Mouse (Mus musculus) spleen, postnatal 14 days (tissue): Measurements from ENCODE around the gene Pbp2.

Experiments
- DNase-seq, 2 experiments: peaks; one replicate each; pipeline ENCODE4 v3.0.0; 2021 to 2022; ENCODE audit warnings: low spot score in 2 of 2

The Pbp2 gene

GRCm38 (mm10) chr6:135310305-135310704 lies at the start of gene Pbp2:
Gene Pbp2 (minus strand): TSS chr6:135310405.
- no peak for DNase-seq

GRCm38 (mm10) chr6:135354953-135355352 lies 44.7 kb upstream of the Pbp2 start:
- no peak for DNase-seq

GRCm38 (mm10) chr6:135352537-135352936 lies 42.3 kb upstream of the Pbp2 start:
- no peak for DNase-seq

- DNase-seq: no peak
These were observed 41.6 kb upstream of the Pbp2 start for GRCm38 (mm10) chr6:135351638-135352302.

- no peak for DNase-seq
These were observed 30.8 kb upstream of the Pbp2 start for GRCm38 (mm10) chr6:135341076-135341378.

- DNase-seq: no peak
These were observed 30.3 kb upstream of the Pbp2 start for GRCm38 (mm10) chr6:135340355-135341075.

GRCm38 (mm10) chr6:135336376-135336775 lies 26.2 kb upstream of the Pbp2 start:
- DNase-seq: no peak

GRCm38 (mm10) chr6:135333994-135334651 lies 23.9 kb upstream of the Pbp2 start:
- DNase-seq: no peak

GRCm38 (mm10) chr6:135332737-135333281 lies 22.6 kb upstream of the Pbp2 start:
- DNase-seq: no peak

- DNase-seq: no peak
These were observed 21.7 kb upstream of the Pbp2 start for GRCm38 (mm10) chr6:135331916-135332315.

- no peak for DNase-seq
These were observed 16.6 kb upstream of the Pbp2 start for GRCm38 (mm10) chr6:135326847-135327246.

GRCm38 (mm10) chr6:135324686-135325300 lies 14.6 kb upstream of the Pbp2 start:
- no peak for DNase-seq

GRCm38 (mm10) chr6:135324111-135324510 lies 13.9 kb upstream of the Pbp2 start:
- no peak for DNase-seq

- DNase-seq: peak; percentile 12 to 14
These were observed 13.2 kb upstream of the Pbp2 start for GRCm38 (mm10) chr6:135323311-135323982.

GRCm38 (mm10) chr6:135322749-135323148 lies 12.5 kb upstream of the Pbp2 start:
- no peak for DNase-seq

- DNase-seq: no peak
These were observed 9.3 kb upstream of the Pbp2 start for GRCm38 (mm10) chr6:135319431-135319933.

GRCm38 (mm10) chr6:135316141-135316540 lies 5.9 kb upstream of the Pbp2 start:
- DNase-seq: no peak

- no peak for DNase-seq
These were observed 3.8 kb upstream of the Pbp2 start for GRCm38 (mm10) chr6:135313981-135314380.

GRCm38 (mm10) chr6:135312038-135312437 lies 1.8 kb upstream of the Pbp2 start:
- no peak for DNase-seq

- no peak for DNase-seq
These were observed 5.5 kb downstream of the Pbp2 start for GRCm38 (mm10) chr6:135304576-135305260.
